Mouse (Mus musculus): ENCODE results near the gene C130073F10Rik.

DNA sequence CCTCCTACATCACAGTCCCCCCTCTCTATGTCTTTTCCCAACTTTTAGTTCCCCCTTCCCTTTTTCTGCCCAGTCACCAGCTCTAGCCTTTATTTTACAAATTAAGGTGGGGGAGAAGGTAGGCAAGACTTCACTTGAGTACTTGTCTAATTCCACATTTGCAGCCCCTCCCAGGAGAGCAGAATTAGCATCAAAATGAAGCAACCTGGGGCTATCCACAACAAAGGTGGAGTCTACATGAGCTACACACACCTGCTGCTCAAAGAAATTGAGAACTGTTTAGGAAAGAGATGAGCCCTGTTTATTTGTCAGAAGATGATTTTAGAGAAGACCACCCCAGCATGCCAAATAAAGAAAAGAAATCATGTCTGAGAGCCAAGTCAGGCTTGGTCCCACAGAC, 4.2 kb downstream of the C130073F10Rik start:
- TF ChIP-seq JUND (conservative IDR thresholded peaks at IDR 0.05; ENCODE audit: low read depth, low read length) (no peak), NELFE (IDR thresholded peaks at IDR 0.05; ENCODE audit: low read depth, low read length) (no peak), EP300 (IDR thresholded peaks at IDR 0.05; ENCODE audit: low read length) (no peak), E2F4 (IDR thresholded peaks at IDR 0.05; ENCODE audit: insufficient replicate concordance, low read depth, low read length) (no peak), POLR2AphosphoS2 (IDR thresholded peaks at IDR 0.05; ENCODE audit: low read depth, low read length) (no peak), POLR2A (IDR thresholded peaks at IDR 0.05; ENCODE audit: low read depth, low read length) (no peak), SMC3 (IDR thresholded peaks at IDR 0.05; ENCODE audit: low read depth, low read length) (no peak)
